Mouse (Mus musculus): ENCODE measurements around the gene Atf3.

Atf3 gene

DNA sequence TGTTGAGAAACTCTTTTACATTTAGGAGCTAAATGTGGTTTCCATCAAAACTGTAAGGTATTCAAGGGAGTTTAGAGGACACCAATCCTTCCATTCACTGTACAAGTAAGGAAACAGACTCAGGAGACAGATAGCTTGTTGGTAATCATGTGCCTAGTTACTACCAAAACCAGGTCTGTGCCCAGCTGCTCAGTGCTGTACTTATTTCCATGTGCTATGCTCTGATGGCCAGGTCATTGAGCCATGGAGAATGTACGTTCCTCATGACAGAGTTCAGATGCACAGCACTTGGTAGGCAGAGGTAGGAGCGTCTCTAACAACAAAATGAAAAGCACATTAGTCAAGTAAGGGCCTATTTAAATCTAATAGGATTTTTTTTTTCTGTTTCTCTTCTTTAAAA lies 8.7 kb upstream of the Atf3 start:
- no peak for DNase-seq (ENCODE audit: low spot score in 2 of 2)

DNA sequence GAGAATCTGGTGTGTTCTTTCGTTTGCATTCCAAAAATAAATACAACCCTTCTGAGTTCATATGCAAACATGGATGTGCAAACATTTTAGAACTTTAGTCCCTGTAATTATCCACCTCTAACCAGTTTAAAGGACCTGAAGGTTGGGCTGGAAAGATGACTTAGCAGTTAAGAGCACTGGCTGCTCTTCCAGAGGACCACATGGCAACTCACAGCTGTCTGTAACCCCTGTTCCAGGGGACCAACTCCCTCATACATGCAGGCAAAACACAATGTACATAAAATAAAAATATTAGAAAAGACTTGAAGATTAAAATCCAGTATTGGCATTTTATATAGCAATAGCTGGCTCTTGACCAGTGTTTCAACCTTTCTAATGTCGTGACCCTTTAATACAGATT lies 7.9 kb upstream of the Atf3 start:
- DNase-seq (ENCODE audit: low spot score in 2 of 2), result no peak

DNA sequence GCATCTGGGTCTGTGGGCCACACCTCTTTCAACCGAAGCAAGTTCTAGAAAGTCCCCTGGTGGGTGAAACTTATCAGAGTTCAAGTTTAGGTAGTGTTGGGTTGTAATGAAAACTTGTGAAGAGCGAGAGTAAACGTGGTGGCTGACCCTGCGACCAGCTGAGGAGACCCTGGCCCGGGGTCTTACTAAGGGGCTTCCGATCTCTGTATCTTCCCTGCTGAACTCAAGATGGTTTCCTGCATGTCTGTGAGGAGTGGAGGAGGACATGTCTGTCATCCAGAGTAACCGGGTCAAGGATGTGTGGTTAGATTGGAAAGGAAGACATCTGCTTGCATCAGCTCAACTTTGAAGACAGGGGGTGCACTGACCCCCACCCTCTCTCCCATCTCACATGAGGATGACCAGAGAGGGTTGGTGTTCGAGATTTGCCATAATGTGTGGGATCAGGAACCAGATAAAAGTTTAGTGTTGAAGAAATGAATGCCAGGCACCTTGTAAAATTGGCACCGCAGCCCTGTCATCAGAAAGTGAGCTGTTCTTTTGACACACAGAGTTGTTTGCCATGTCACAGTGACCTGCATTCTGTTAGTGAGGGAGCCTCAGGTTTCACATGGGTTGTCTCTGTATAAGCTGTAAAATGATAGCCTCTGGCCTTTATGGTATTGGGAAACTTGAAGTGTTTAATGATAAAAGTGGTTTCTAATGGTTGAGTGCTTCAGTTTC lies 7.3 kb upstream of the Atf3 start:
- DNase-seq (ENCODE audit: low spot score in 2 of 2), result no peak

DNA sequence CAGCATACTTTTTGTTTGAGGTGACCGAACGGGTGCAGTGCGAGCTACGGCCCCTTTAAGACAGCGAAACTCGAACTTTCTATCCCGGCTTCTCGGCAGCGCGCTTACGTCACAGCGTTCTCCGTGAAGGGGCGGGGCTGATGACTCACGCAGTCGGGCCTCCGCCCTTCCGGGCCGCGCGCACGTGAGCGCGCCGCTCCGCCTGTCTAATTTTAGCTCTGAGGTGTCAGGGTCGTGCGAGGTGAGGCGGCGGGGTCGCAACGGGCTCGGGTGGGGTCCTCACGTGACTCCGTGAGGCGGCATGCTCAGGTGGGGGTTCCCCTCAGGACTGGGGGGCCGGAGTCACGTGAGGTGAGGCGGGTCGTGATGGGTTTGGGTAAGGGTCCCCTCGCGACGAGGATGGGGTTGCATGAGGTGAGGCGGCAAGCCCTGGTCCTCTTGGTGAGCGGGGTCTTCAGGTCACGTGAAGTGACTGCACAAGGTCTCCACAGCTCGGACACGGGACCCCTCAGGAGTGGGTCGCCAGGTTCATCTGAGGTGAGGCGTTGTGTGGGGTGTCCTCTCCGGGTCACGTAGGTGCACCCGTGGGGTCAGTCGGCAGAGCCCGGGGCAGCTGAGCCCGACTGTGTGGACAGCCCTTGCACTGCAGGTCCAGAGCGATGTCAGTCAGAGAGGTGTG lies 6.6 kb upstream of the Atf3 start:
- DNase-seq (ENCODE audit: low spot score in 2 of 2), result peak; percentile 88 to 93

DNA sequence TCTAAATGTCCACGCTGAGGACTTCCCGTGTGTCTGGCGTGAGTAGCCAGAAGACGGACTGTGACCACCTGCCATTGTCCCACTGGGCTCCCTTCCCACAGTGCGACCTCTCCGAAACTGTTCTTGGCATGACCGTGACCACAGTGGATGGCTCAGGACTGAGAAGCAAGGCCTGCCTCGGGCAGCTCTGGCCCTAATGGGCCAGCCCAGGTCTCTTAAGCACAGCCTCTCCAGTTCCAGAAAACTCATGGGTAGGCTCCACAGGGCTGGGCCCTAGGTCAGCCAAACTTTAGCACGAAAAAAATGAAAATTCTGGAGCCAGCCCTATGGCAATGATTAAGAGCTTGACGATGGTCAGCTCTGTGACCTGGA lies 6.1 kb upstream of the Atf3 start:
- DNase-seq (ENCODE audit: low spot score in 2 of 2), result no peak

DNA sequence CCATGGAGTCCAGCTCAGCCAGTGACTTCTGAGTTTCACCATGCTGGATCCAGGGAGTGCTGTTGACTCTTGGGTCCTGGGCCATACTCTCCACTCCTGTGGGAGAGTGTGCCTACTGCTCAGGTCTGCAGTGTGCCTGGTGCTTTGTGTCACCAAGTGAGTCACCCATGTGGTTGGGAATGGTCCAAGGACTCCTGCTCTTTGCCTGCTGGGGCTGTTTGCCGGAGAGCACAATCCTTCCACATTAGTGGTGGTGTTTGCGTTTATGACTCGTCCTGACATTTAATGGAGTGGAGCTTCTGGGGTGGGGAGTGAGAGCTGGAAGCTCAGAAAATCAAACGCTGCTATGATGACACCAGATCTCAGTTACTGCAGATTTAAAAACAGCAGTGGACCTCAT lies 4.2 kb upstream of the Atf3 start:
- DNase-seq (ENCODE audit: low spot score in 2 of 2), result no peak

DNA sequence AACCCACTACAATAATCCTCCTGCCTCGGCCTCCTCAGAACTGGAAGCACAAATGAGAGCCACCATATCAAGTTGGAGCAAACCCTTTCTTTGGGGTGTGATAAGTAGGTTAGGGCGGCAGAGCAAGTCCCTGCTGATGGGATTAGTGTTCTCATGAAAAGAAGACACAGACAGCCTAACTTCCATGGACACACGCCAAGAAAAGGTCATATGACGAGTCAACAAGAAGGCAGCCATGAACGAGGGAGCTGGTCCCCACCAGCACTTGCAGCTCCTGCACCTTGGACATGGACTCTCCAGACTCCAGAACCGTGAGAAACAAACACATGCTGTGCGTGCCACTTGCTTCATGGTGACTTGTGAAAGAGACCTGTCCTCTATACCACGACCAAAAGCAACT lies 2.7 kb upstream of the Atf3 start:
- no peak for DNase-seq (ENCODE audit: low spot score in 2 of 2)

DNA sequence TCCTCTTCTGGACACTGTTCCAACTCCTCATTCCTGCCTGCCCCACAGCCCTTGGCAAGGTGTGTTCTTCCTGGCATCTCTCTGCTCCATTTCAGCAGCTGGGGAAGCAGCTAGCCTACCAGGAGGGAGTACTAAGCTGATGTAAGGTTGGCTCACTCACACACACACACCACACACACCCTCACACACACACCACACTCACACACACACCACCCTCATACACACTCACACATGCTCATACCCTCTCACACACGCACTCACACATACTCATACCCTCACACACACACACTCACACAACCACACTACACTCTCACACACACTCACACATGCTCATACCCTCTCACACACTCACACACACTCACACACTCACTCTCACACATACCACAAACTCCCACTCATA lies 1.9 kb upstream of the Atf3 start:
- no peak for DNase-seq (ENCODE audit: low spot score in 2 of 2)

DNA sequence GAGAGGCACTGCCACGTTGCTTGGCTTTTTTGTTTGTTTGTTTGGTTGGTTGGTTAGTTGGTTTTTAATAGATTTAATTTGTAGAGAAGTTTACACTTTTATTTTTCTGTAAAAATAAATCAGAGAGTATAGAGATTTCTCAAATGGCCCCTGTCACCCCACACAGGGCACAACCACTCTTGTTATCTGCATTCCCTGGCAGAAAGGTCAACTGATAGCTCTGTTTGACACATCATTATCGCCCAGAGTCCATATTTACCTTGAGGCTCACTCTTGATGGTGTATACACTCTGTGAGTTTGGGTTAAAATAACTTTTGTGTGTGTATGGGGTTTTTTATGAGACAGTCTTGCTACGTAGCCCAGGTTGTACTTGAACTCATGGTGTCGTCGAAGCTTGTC lies 744 bp upstream of the Atf3 start:
- no peak for DNase-seq (ENCODE audit: low spot score in 2 of 2)

DNA sequence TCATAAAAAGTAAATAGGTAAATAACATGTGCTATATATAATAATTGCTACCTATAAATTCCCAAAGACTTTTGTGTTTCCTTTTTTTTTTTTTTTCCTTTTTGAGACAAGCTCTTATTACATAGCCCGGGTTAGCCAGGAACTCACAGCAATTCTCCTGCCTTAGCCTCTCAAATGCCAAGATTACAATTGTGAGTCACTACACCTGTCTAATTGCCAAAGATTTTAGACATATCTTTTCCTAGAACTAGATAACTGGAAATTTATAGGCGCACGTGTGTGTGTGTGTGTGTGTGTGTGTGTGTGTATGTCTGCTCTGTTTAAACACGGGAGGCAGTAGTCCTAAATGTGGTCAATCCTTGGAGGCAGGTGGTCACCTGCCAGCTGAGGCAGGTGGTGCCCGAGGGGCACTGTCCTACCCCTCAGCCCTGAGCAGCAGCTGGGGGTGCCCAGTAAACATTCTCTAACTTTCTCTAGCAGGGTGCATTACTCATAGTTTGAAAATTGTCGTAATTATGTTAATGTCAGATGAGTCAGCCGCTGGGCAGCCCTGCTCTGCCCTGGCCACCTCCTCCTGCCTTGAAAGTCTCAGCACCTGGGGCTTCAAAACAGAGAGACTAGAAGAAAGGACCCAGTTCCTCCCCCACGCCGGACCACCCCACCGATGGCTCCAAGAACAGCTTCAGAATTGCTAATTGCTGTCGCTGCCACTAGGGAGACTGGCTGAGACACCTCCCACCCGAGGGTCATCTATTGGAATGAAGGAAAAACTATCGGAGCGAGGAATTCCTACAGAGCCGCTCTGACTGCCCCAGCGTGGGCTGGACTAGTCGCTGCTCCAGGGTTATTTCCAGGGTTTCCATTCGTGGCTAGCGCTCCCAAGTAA lies 1.8 kb downstream of the Atf3 start:
- DNase-seq (ENCODE audit: low spot score in 2 of 2), result peak in 1 of 2 experiments; percentile 36

DNA sequence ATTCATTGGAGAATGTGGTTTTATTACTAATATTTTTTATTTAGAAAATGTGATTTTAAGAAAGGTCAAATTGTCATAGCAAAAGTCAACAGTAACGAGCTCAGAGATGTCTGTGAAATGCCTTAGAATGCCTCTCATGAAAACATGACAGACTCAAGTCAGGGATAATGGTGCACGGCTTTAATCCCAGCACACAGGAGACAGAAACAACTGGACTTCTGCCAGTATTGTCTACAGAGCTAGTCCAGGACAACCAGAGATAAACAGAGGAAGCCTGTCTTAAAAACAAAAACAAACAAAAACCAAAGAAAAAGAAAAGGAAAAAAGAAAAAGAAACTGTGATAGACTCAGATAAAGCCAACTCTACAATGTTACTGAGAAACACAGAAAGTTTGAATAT lies 6.7 kb downstream of the Atf3 start:
- DNase-seq (ENCODE audit: low spot score in 2 of 2), result no peak

DNA sequence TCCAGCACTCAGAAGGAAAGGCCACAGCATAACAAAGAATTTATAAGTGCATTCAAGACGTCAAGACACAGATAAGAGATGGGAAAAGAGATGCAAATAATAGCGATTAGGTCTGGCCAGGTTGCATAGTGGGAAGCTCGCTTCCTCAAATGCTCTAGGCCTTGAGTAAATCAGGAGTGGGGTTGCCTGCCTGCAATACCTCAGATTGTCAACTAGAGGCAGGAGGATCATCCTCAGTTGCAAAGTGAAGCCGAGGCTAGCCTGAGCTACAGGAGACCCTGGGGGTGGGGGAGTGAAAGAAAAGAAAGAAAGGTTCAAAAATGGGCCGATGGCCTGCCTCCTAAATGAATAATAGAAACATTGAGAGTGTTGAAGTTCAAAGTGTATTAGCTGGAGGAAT lies 12.0 kb downstream of the Atf3 start:
- no peak for DNase-seq (ENCODE audit: low spot score in 2 of 2)

DNA sequence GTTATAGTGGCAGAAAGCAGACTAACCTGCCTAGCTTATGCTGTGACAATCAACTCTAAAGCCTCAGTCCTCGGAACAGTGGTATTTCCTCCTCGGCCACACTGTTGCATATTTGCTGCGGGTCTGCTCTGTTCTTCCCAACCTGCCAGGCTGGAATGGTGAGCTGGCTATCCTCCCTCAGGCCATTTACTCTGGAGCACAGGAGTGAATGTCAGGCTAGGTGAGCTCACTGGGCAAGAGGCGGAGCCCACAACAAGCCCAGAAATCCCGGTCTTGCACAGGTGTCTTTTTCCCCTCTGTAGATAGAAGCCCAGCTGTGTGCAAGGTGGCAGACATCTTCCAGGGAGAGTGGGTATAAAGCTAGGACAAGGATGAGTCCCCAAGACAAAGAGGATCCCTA lies 13.0 kb downstream of the Atf3 start:
- no peak for DNase-seq (ENCODE audit: low spot score in 2 of 2)

DNA sequence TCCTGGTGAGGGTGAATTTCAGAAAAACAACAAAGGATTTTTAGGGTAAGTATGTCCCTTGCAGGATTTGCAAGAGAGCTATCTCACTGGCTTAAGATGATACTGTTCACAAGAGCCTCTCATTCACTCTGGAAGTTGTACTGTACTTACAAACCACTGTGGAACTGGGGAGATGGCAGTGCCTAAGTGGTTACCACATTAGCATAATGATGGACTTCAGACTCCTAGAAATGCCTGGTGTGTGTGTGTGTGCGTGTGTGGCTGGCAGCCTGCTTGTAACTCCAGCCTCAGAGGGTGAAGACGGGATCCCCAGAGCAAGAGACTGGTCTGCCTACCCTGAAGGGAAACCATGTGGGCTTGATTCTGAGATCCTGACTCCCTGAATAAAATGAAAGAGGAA lies 14.3 kb downstream of the Atf3 start:
- DNase-seq (ENCODE audit: low spot score in 2 of 2), result no peak

DNA sequence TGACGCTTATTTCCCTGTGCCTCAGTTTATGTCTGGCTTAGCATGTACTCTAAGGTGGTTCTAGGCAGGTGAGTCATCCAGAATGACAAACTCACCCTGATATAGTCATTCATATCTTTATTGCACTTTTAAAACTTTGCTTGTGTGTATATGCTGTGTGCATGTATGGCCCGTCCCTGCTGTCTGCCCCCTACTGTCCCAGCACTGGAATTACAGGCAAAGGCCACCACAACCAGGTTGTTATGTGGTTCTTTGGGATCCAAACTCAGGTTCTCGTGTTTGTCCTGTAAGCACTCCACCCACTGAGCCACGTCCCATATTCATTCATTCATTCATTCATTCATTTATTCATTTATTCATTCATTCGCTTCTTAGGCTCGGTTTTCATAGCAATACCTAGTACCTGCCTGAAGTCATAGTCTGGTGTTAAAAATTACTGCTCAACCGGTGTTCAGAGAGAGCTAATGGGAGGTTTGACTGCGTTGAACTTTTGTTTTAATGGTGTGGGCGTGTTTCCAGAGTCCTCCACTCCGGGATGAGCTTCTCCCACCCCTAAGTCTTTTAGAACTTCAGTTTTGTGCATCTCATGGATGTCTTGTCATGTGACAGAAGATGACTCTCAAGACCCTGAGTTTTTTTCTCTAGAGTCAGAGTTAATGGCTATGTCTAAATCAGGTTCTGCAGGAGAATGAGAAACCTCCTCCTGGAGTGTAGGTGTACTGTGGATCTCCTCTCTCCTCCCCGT lies 15.5 kb downstream of the Atf3 start:
- DNase-seq (ENCODE audit: low spot score in 2 of 2), result no peak

DNA sequence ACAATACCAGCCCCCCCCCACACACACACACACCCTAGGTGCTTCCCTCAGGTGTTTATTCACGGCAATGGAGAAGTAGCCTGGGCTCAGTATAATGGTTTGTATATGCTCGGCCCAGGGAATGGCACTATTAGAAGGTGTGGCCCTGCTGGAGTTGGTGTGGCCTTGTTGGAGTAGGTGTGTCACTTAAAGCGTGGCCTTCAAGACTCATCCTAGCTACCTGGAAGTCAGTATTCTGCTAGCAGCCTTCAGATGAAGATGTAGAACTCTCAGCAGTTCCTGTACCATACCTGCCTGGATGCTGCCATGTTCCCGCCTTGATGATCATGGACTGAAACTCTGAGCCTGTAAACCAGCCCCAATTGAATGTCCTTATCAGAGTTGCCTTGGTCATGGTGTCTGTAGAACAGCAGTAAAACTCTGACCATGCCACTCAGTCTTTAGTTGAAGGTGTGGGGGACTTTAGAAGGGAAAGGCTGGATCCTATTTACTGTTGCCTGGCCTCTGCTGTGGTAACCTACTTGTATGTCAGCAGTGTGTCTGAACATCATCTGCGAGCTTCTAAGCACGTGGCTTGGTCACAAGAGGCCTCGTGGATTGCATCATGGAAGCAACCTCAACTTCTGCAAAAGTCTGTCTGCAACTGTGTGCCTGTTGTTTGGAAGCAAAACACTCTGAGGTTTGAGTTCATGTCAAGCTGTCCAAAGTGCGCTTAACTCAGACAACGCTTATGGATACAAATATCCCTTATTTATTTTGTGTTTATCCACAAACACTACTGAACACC lies 16.8 kb downstream of the Atf3 start:
- peak in 1 of 2 experiments; percentile 42 for DNase-seq (ENCODE audit: low spot score in 2 of 2)

DNA sequence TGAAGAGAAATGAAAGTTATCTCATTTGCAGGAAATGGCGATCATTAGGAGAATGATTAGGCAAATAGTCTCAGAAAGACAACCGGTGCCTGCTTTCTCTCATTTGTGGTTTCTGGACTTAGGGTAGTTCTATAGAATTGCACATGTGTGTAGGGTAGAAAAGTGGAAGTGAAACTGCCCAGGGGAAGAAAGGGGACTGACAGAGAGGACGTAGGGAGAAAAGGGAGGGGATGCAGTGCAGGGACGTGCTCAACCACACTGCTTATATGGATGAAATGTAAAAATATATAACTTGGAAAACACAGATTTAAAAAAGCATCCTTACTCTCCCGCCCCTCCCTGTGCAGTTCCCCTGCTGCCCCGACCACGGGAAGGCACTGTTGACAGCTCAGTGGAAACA lies 19.9 kb downstream of the Atf3 start:
- DNase-seq (ENCODE audit: low spot score in 2 of 2), result no peak

DNA sequence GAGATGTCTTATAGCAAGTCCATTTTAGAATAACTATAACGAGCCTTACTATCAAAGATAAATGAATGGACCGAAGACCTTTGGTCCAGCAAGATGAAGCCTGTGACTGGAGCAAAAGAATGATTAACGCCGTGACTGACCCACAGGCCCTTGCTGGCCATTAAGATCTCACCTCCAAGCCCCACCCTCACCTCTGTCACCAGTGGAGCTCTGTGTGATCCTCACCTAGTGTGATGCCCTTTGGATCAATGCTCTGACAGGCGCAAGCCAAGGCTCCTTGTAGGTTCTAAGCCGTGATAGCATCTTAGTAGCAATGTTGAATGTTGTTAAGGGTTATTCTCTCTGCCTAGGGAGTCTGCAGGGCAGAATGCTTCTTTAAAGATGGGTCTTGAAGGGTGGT lies 21.8 kb downstream of the Atf3 start:
- no peak for DNase-seq (ENCODE audit: low spot score in 2 of 2)

DNA sequence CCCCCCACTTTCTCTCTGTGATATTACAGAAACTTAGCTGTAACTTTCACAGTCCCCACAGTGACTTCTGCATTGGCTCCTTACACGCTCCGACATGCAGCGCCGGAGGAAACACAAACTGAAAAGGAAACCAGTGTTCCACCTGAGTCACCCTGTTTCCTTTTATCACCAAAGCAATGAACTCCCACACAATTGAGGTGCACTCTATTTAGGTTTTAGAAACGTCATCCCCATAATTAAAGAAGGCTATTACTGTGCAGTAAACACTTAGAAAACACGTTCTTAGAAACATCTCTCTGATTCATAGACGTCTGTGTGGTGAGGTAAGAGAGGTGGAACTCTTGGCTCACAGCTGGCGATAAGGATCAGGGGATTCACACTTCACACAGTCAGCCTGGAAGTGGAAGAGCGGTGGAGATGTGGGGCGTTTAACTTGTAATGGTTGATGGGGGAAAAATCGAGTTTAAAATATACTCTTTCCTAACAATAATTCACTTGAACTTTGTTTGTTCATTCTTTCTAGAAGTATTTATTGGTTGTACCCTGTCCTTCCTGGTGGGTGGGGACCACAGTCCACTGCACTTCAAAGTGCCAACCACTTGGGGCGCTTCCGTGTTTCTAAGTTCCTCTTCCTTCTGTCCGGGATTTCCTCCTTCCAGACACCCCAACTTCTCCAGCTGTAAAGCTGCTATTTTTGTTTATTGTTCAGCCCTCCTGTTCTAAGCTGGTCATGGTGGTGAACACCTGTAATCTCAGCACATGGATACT lies 24.0 kb downstream of the Atf3 start:
- peak in 1 of 2 experiments; percentile 31 for DNase-seq (ENCODE audit: low spot score in 2 of 2)

DNA sequence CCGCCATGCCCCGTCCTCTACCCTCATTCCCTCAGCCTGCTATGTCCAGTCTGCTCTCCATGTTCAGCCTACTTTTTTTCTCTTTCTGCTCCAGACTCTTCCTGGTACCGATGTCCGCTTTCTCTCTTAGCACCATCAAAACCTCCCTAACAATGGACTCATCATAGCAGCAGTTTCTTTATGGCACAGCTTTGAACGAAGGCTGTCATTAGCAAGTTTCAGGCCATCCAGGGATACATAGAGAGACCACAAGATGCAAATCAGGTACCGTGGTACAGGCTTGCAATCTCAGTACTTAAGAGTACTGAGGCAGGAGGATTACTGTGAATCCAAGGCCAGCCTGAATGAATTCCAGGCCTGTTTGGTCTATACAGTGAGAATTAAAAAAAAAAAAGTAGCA lies 25.1 kb downstream of the Atf3 start:
- DNase-seq (ENCODE audit: low spot score in 2 of 2), result no peak

DNA sequence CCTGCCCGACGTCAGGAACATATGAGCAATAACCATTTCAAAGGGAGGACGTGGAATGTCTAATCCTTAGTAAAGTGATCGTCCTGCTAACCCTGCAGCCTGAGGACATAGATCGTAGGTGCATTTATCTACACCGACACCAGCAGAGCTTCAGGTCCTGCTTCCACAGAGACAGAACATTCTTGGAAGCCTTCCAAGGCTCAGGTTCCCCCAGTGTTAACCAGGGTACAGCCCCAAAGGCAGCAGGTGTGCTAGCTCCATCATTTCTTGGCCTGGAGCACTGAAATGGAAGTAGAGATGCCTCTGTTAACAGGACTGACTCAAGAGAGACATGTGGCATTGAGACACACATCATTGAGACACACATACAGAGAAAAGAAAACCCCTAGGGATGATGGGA lies 25.6 kb downstream of the Atf3 start:
- no peak for DNase-seq (ENCODE audit: low spot score in 2 of 2)

All from urinary bladder, postnatal 36 days (tissue).